Mouse (Mus musculus) layer of hippocampus, adult 18-20 months (tissue): ENCODE results near the gene Apln. TPM values are rescaled to one million over a fixed set of nuclear protein-coding genes. Genes with fewer than 3 reads are reported as not detected.

Experiments
- DNase-seq, 2 experiments: peaks; one replicate each; pipeline ENCODE4 v3.0.0; 2022; ENCODE audit warnings: low spot score in 2 of 2
- total RNA-seq, 2 experiments: library from RNA; stranded (reverse); gene quantifications; 2 replicates each; pipeline ENCODE4 v1.2.3; 2021

Apln gene
- total RNA-seq, 2 experiments from 2014 or later, result 14.9 to 17.2 TPM

DNA sequence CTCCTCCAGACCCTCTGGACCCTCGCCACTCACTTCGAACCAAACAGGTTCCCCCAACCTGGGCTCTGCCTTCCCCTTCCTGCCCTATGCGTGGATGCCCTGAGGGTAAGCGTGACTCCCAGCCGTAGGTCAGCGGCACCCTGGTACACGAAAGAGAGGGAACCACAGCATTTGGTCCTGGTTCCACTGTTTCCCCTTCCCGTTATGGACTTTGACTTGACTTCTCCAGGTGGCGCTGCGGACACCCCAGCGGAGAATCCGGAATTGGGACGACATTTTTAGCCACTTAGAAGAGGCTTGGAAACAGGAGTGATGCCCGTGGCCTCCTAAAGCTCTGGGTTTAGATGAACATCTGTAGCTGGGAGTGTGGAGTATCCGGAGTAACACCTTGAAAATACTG, 15.3 kb downstream of the Apln start:
- no peak for DNase-seq

DNA sequence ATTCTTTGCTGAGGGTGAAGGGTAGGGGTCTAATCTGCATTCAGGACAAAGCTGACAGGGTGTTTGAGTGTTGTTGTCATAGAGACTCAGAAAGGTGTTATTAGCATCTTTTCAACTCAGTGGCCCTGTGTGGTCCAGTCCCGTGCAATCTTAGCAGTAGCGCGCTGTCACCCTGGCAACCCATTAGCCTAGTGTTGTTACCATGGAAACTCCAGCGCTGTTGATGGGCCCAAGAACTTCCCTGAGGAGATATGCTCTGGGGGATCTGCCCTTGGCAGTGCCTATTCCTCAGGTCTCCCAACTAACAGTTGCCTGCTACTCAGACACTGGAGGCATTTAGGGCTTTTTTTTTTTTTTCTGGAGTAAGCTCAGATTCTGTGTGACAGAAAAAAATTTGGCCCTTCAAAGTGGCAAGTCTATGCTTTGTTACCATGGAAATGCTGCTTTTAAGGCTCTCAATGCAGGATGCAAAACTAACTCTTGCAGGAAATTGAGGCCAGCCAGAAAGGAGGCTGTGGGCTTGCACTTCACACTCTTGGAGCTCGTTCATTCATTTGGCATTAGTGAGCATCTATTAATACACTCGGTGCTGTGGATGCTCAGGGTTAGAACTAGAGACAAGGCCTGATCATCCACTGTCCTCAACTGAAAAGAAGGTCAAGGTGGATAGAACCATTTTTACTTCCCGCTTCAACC, 17.6 kb downstream of the Apln start:
- DNase-seq, result peak; percentile 46 to 69

DNA sequence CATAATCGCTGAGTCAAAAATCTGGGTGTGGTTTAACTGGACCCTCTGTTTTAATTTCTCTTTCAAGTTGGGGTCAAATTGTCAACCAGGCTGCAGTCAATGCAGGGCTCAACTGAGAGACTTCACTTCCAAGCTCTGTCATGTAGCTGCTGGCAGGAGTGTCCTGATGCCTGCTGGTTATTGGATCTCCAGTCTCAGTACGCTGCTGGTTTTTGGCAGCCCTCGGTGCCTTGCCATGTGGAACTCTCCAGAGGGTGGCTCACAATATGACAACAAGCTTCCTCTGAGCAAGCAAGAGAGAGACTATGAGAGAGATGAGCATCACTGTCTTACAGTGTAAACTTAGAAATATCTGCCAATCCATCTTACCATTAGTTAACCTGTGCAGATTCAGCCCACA, 23.0 kb downstream of the Apln start:
- no peak for DNase-seq

DNA sequence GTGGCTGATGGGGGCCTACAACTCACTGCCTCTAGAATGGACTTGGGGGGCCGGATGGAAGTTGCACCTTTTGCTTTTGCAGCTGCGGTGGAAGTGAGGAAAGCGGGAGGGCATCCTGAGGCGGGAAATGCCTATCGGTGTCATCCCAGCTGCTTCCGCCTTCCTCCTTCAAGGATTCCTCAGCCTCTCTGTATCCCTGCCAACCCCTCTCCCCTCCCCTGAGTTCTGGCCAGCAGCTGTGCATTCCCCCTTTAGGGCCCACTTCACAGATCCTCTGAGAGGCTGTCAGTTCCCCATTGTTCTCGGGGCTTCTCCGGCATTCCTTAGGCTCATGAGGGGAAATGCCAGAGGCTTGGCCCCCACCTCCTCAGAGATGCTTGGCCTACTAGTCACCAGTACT, 28.6 kb downstream of the Apln start:
- DNase-seq, result no peak

DNA sequence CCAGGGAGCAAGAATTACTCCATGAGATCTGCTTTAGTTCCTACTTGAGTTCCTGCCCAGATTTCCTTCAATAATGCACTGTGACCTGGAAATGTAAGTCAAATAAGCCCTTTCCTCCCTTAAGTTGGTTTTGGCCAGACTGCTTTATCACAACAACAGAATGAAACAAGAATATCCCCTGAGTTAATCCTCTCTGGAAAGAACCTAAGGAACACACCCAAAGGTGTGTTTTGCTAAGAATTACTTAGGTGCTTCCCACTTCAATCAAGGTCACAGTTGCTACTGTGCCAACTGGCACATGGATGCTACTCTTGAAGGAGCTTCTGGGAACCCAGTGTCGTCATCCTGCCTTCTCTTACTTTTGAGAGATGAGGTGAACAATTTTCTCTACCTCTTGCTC, 29.9 kb downstream of the Apln start:
- no peak for DNase-seq

DNA sequence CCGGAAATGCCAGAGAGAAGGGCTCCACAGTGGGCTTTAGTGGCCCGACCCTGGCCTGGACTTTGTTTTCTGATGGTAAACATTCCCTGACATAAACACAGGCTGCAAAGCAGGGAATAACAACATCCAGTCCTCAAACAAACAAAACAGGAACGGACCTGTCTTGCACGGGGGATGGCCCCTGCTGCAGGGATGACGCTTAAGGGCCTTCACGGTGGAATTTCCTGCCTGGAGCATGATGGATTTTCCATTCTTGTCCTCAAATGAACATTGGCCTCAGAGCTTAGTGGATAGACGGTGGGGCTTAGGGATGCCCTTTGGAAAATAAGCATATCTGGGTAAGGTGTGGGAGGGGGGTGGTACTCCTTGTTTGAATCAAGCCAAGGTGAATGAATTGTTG, 33.5 kb downstream of the Apln start:
- DNase-seq, result no peak

DNA sequence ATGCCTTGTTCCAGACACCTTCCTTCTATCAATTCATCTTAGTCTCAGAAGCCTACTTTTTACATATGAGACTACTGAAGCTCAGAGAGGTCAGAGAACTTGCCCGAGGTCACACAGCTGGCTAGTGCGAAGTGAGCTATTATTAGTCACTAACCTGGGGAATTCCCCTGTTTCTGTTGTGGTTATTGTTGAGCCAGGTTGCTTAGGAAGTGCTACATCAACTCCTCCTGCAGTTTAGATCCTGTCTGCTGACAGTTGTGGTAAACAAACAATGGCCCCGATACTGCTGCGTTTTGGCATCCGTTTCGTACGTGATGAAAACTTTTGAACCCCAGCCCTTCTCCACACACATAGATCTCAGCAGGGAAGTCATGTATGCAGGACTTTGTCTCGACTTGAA, 36.2 kb downstream of the Apln start:
- no peak for DNase-seq

DNA sequence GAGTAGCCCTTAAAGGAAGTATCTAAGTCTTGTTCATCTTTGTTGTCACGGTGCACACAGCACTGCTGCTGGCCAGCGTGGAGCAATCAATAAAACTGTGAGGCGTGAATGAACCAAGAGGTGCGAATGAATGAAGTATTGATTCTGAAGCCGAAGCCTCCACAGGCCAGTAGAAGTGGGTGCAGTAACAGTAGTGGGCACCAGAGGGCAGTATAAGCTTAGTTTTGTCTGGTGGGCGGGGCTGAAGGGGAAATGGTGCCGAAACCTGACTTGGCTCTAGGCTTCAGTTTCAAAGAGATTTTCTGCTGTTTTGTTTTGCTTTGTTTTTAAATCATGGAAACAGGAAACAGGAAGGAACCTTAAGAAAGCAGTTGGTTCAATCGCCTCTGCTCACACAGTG, 42.0 kb downstream of the Apln start:
- DNase-seq, result peak; percentile 56 to 82

DNA sequence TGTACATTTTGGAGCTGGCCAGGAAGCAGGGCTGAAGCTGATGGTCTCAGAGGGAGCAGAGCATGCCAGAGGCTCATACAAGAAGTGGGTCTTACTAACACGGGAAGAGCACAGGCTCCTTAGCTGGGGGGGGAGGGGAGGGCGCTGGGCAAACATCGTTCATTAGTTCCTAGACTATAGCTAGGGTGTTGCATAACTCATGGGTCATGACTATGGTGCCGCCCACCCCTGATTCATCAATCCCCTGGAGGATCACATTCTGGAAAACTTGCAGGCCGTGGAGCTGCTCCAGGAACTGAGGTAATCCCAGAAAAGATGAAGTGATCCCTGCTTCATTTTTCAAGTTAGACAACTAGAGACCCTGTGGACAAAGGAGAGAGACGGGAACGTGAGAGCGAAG, 46.6 kb downstream of the Apln start:
- DNase-seq, result no peak

DNA sequence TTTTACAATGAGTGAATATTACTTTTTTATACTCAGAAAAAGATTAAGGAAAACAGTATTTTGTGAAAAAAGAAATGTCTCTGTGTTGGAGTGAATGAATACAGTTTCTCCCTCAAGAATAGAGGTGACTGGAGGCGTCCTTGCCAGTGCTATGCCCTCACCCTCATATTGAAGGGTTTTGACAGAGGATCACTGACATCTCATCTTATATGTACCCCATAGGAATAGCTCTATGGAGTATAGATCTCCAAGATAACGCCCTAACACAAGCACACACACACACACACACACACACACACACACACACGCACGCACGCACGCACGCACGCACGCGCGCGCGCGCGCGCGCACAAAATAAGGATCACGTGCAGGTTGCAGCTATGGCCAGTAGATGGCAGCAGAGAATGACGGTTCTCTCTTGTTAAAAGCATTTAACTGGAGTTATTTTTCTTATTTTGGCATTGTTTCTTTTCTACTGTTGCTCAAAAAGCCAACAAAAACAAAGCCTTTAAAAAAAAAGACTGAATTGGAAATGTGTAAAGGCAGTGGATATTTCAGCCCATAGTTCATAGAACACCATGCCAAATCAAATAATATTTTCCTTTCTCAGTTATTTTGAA, 49.5 kb downstream of the Apln start:
- peak in 1 of 2 experiments; percentile 78 for DNase-seq

DNA sequence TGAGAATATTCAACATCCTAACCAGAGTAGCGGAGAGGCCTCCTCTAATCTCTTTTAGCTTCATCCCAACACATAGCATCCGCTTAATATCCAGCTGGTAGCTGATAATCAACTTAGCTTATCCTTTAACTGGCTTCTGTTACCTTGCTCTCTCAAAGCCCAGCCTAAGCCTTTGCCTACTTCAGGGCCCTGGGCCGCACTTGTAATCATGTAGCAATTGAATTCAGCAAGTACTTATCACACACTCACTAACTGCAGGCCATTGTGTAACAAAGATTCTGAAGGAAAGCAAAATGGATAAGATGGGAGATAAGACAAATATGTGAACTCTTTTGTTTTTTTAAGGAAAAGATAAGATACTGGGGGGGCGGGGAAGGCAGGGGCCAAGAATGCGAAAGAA, 57.6 kb downstream of the Apln start:
- DNase-seq, result no peak

DNA sequence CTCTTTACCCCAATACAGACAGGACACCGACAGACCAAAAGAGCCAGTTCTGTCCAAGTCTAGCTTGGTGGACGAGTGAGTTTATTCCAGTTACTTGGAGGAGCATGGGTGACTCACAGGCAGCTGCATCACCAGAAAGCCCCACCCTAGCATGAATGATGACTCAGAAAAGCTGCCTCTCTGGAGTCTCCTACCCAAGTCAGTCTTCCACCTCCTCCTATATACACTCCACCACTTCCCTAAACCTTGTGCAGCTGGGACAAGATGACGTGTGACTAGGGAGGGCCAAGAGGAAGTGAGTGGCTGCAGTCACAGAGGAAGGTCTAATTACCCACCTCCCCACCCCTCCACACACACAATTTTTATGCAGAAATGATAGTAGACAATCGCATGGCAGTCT, 58.1 kb downstream of the Apln start:
- DNase-seq, result no peak

Other genes with a start within 250 kb of the Apln start
- 10 to 100 TPM; 36.6 to 36.8 TPM for gene Smarca1, start 141.9 kb downstream of the Apln start, total RNA-seq
- 10 to 100 TPM; 47.5 to 56.2 TPM for gene Ocrl, start 122.5 kb downstream of the Apln start, total RNA-seq
- gene Xpnpep2, start 73.9 kb upstream of the Apln start, total RNA-seq, result under 1 TPM; 0.50 to 0.89 TPM
- gene Sash3, start 111.6 kb upstream of the Apln start, total RNA-seq, result 1 to 10 TPM in 1 of 2 experiments, under 1 TPM in 1; 0.81 to 1.4 TPM
- 10 to 100 TPM; 36.9 to 38.5 TPM for gene Zdhhc9, start 174.0 kb upstream of the Apln start, total RNA-seq
- gene Utp14a, start 222.0 kb upstream of the Apln start, total RNA-seq, result 10 to 100 TPM; 17.1 to 18.8 TPM